Mouse (Mus musculus): Measurements from ENCODE around the gene Atg2a.

DNA sequence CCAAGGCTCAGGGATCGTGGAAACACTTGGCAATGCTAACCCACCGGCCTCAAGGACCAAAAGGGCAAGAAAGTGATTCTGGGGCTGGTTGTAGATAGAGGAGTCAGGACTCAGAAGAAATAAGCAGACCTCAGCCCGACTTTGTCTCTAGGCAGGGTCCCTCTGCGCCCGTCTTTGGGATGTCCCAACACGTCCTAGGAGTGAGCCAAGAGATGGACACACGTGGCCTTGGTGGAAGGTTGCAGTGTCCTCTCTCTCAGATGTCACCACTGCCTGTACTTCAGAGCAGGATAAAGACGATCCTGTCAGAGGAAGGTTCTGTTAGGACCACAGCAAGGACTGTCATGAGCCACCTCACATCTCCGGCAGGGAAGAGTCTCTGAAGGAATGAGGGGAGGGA is 29.2 kb downstream of the Atg2a start:
- TF ChIP-seq CTCF (conservative IDR thresholded peaks at IDR 0.05; ENCODE audit: insufficient read depth, insufficient read length, low read depth, low read length) = no peak
- no peak for TF ChIP-seq POLR2A (IDR thresholded peaks at IDR 0.05; ENCODE audit: low read depth, low read length)

Measured in kidney, adult 2 months (tissue).